Mouse (Mus musculus) monocyte, adult 5-6 weeks (primary cell): ENCODE measurements around the gene Dnaja3. TPM values are rescaled to one million over a fixed set of nuclear protein-coding genes. Genes with fewer than 3 reads are reported as not detected.
A peak's percentile ranks its signal among the peaks of the same experiment; 100 is the strongest.

ENCODE experiments used
- ATAC-seq: fragments of 153-309, 156-312 bp; replicated peaks from 2 replicates; pipeline ENCODE4 v1.8.0; 2017; ENCODE audit warnings: mild to moderate bottlenecking; ENCODE audit not compliant: low TSS enrichment, insufficient number of reproducible peaks, severe bottlenecking, poor library complexity, low FRiP score
- total RNA-seq: library from RNA; stranded (forward); fragments of 200-1000, 200-491, 200-594 nt; gene quantifications from 3 replicates; pipeline ENCODE4 v1.2.3, GENCODE M21; 2017

Dnaja3 gene
- total RNA-seq, 1 experiment from 2014 or later = 25.9 TPM

DNA sequence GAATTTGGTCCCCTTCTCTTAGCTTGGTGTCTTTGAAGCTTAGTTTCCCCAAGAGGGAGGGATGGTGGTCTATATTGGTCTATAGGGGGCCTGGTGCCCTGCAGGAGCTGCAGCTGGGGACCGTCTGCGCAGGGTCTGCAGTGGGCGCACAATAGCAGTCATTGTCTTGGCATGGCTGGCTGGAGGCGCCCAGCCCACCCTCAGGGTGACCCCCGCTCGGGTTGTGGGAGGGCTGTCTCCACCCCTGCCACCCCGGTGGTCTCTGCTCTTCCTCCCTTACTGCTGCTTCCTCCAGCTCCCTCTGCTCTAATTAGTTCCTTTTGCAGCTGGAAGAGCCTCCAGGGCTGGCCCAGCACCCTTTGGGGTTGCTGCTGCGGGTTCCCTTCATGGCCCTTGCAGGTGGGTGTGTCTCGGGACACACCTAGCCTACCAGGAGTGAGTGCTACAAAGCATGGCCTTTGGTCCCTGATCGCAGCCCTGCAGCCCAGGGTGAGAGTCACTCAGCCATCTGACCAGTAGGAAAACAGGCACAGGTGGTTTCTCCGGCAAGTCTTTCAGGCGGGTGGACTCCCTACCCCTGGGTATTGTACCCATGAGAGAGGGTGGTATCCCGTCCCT lies 34.2 kb upstream of the Dnaja3 start:
- no peak for ATAC-seq

DNA sequence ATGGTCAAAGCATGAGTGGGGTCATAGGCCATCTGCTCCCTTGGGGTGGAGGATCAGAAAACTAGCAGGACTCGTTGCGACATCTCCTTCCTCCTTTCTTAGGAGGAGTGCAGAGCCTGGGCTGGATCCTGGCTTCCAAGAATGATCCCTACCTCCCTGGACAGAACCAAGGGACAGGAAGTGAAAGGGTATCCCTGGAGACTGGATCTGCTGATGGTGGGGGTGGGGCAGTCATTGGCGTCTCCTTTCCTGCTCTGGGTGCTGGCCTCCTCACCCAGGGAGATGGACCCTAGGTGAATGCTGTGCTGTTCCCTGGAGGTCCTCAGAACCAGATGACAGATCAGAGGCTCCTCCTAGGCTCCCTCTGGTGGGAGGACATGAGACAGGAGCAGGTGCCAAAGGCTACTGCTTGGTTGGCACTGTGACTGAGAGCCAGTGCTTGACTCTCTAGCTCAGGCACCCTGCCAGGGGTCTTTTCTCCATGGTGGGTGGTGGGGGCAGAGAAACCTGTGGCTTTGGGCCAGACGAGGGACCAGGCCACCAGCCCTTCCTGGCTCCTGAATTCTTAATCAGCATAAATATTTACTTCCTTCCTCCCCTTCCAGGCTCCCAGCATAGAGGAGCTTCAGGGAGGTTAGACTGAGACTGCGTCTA lies 33.2 kb upstream of the Dnaja3 start:
- ATAC-seq = no peak

DNA sequence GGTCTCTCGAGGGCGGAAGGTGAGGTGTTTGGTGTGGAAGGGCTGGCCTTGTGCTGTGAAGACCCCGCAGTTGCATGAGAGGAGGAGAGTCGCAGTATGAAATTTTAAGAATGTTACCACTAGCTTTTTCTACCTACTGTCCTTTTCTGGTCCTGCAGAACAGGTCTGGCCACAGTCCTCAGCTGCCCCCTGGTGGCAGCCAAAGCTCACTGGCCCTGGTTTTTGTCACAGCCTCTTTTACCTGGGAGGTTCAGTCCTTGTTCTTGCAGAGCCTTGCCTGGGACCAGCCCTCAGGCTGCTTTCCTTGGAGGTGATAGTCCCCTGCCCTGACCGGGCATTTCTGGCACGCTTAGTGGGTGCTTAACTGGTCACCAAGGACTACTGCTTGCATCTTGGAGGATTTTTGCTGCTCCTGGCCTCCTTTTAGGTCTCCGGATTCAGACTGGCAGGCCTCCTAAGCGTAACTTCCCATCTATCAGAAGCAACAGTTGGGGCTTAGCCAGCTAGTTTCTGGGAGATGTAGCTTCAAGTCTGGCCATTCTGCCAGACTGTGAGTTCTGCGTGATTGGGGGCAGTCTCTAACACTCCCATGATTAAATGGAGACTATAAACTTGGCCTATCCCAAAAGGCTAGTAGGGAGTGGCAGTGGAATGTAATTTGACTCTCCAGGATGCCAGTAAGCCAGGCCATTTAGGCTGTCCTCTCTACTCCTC lies 31.8 kb upstream of the Dnaja3 start:
- ATAC-seq = peak; percentile 65

DNA sequence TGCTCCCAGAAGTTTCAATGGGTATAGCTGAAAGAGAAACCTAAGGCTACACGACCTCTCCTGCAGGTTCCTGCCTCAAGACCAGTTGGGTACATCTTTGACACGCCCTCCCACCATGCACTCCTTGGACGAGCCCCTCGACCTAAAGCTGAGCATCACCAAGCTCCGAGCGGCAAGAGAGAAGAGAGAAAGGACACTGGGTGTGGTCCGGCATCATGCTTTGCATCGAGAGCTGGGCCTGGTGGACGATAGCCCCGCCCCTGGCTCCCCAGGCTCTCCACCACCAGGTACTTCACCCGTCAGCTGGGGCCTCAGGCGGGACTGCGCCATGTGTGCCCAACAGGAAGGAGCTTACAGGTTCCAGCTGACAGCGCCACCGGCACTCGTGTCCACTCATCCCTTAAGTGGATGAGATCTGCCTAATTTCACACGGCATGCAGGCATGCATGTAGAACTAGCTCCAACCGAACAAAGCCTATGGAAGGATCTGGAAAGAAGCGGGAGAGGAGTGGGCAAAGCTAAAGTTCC lies 31.2 kb upstream of the Dnaja3 start:
- ATAC-seq = no peak

DNA sequence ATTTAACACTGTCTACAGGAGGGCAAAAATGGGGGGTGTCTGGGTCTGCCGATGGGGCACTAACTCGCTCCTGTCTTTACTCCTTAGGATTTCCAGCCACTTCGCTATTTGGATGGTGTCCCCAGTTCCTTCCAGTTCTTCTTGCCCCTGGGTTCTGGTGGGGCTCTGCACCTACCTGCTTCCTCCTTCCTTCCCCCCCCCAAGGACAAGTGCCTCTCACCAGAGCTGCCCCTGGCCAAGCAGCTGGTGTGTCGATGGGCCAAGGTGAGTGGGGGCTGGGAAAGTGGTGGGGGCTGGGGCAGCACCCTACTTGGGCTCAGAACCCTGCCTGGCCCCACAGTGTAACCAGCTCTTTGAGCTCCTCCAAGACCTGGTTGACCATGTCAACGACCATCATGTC lies 28.6 kb upstream of the Dnaja3 start:
- ATAC-seq = no peak

DNA sequence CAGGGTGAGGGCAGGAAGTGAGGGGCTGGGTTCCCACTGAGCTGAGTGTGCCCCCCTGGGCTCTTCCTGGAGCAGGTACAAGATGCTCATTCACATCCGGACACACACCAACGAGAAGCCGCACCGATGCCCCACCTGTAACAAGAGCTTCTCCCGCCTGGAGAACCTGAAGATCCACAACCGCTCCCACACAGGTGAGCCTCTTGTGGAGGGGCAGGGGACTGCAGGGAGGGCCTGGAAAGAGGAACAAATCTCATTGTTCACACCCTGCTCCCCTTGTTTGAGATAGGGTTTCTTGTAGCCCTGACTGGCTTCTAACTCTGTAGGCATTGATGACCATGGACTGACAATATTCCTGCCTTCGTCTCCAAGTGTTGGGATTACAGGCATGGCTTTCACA lies 28.1 kb upstream of the Dnaja3 start:
- ATAC-seq = no peak

DNA sequence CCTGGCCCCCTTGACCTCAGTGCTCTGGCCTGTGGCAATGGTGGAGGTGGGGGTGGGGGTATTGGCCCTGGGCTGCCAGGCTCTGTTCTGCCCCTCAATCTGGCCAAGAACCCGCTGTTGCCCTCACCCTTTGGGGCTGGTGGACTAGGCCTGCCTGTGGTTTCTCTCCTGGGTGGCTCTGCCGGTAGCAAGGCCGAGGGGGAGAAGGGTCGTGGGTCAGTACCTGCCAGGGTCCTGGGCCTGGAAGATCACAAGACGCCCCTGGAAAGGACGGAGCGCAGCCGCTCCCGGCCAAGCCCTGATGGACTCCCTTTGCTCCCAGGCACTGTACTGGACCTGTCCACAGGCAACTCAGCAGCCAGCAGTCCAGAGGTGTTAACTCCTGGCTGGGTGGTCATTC lies 26.1 kb upstream of the Dnaja3 start:
- ATAC-seq = no peak

DNA sequence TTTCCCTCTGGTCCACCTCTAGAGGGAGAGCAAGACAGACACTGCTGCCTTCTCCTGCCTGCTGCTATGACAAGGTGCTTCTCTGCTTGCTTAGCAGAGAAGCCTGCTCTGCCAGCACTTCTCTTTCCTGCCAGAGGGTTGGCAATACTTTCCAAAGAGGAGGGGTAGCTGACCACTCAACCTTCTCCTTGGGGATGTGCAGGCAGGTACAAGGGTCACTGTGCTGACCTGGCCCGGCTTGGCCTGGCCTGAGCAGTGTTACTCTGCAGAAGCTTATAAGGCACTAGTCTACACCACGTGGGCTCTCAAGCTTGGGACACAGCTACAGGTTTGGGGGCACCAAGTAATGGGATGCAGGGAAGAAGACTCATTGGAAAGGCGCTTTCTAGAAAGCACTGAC lies 25.1 kb upstream of the Dnaja3 start:
- no peak for ATAC-seq

DNA sequence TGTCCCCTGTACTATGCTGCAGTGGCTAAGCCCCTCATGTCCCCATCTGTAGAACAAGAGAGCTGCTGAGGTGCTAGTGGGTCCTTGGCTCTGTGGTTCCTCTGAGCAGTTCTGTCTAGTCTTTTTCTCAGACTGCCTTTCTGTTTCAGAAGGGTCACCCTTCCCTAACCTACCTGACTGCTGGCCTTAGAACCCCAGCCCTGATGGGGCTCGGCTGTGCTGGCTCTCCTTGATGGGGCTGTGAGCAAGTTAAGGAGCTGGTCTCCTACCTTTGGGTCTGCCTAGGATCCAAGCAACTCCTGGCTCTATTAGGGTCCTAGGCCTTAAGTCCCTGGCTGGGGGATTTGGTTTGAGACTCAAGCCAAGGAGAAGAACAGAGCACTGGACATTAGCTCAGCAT lies 24.5 kb upstream of the Dnaja3 start:
- ATAC-seq = no peak

DNA sequence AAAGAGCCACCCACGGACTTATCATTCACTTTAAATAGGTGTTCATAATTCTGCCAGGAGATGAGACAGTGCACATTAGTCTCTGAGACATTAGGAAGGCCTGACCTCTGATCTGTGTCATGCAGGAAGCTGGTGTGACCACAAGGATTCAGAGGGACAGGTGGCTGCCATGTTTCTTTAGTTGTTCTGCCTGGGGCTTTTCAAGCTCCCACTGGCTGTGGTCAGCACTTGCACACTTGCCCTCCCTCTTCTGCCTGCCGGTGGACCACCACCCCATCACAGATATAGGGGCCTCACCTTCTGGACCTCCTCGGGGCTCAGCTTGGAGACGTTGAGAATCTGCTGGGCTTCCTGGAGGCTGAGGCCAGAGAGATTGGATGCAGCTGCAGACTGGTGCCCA lies 23.0 kb upstream of the Dnaja3 start:
- ATAC-seq = no peak

DNA sequence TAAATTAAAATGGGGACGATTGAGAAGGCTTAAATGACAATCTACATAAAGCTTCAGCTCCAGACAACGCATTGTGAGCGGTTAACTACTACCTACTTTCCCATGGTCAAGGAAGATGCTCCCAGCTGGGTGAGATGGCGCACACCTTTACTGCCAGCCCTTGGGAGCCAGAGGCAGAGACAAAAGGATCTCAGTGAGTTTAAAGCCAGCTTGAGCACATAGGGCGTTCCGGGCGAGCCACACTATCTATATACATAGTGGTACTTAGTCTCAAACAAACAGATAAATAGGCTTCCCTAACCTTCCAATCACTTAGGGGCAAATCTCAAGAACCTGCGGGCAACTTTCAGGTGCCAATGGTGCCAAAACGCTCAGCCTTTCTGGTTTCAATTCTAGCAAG lies 15.7 kb upstream of the Dnaja3 start:
- ATAC-seq = no peak

DNA sequence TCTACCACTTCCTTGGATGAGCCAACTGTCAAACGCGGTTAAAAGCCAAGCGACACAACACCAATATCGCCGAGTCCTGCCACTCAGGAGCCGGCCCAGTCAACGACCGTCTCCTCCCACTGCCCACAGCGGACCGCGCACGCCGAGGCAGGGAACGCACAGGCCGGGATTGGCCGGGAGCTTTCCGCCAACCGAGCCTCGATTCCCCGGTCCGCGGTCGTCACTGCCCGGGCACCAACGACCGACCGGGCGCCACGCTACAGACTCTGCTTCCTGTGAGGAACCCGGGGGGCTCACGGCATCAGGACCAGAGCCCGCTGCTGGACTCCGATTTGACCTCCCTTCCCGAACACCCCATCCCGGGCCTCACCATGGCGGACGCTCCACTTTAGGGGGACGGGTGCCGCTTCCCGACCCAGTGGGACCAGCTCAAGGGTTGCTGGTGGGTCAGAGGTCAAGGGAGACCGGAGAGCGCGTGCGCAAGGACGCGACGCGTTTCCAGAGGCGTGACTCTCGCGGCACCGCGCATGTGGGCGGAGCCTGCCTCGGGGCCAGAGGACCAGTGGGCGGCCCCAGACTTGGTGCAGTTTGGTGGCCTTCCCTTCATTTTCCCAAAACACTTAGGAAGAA lies 15.2 kb upstream of the Dnaja3 start, which contains the start of gene Pam16:
Gene Pam16, minus strand, starts transcription at position 508 of the 630 bp plus-strand sequence.
- ATAC-seq = peak; percentile 85

DNA sequence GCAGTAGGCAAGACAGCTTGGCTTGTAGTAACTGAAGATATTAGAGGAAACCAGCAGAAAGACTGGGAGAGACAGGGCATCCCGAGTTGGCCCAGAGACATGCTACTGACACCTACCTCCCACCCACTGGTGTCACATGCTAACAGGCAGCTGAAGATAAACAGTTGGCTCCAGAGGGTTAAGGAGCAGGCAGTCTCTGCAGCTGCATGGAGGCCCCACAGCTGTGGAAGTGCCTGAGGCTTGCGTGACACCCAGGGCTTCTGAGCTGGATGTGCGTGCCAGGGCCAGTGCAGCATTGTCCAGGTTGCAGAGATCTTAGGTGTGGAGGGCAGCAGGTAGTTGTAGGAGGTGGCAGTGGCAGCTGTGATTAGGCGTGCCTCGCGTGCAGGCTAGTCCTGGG lies 12.7 kb upstream of the Dnaja3 start:
- ATAC-seq = no peak

DNA sequence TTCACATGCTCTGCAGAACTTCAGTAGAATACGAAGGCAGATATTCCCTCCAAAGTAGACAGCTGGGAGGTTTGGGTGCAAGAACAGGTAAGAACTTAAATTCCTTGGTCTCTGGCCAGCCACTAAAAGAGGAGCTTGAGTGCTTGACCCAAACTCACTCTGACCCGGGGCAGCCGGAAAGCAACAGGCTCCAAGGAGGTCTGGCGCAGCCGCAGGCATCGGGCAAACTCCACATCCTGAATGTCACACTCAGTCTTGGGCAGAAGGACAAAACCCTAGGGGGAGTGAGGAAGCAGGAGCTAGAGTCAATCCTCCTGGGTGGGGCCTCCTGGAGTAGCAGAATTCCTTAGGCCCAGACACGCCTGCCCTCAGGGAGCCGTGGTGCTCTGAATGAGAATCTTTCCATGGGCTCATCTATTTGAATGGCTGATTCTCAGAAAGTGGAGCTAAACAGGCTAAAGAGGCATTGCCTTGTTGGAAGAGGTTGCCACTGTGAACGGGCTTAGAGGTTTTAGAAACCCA lies 10.8 kb upstream of the Dnaja3 start:
- ATAC-seq = no peak

DNA sequence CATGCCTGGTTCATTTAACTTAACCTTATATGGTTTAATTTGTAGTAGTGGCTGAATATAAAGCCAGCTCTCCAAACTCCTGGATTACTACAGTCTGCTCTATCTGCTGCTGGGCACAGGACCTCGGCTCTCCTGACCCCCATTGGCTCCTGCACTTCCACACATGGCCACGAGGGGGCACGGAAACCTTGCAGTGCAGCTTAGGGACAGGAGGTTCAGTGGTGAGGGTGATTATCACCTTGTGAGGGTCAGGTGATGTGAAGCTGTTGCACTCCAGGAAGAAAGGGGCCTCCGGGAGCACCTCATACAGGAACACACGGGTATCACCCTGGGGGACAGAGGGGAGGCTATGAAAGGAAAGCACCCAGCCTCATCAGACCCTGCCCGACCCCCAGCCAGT lies 9.8 kb upstream of the Dnaja3 start:
- ATAC-seq = peak; percentile 72

DNA sequence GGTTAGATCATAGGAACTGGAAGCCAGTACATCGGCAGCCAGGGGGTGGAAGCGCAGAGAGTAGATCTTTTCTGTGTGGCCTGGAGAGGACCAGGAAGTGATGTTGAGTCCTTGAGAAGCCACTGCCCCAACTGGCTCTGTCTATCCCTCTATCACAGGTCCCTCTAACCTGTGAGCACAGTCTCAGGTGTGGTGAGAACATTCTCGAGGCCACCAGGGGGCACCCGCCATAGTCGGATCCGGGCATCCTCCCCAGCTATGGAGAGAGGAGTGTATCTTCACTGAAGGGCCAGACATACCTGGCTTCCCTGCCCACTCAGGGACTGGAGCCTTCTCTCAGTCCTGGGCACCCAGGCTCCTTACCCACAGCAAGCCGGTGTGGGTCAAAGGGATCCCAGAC lies 7.7 kb upstream of the Dnaja3 start:
- no peak for ATAC-seq

DNA sequence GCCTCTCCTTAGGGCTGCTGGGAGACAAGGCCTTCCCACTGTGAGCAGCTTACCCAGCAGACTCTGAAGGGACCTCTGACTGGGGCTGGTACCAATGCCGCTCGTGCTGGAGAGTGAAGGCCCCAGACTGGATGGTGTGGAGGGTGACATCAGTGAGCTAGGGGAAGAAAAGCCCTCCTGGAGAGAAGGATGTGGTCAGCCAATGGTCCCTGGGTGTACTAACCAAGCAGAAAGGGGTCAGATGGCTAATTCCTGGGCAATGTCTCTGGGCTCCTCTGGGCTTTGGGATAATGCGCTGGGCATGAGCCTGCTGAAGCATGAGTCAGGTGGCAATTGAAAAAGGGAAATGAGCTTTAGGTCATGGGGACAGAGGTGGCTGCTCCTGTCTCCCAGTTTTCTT lies 6.1 kb upstream of the Dnaja3 start:
- ATAC-seq = no peak

DNA sequence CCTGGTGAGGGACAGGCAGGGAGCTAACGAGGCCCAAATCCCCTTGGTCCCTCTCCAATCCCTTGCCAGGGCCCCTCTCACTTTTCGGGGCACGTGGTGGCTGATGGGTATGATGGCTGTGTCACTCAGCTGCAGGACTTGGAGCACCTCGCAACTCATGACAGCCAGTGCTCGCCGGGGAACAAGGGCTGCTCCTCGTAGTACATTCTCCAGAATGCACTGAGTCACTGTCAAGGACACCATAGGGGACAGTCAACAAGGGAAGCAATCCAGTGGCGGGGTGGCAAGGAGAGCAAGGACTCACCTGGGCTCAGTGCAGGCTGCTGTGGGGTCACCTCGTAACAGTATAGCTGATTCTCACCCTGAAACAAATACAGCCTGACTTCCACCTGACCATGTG lies 5.1 kb upstream of the Dnaja3 start:
- no peak for ATAC-seq

DNA sequence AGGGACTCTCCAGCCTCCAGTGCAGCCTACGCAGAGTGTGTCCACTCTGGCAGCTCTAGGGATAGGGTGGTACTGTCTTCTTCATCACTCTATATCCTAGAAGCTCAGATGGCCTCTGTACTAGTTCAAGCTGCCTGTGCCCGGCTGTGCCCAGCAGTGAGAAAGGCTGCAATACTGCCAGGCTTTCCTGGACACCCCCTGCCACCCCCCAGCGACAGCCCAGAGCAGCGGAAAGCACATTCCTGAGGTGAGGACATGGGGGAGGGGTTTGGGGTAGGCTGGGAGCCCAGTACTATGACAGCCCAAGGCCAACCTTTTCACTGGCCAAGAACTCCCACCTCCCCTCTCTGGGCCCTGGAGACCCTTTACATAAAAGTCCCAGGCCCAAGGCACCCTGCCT lies 4.0 kb upstream of the Dnaja3 start:
- no peak for ATAC-seq
